In genomic region chr11:79686501-79687121, GRCm38 (mm10) we compare ENCODE assay signal across 8 mouse cellular contexts.
DNase-seq lines count a peak whose midpoint lies in the region; ATAC-seq and TF ChIP-seq lines count a peak whose summit lies in the region.

No protein-coding gene starts in this region.

- no peak overlapping the region for H3K27ac ChIP-seq in heart, embryonic 12.5 days (ENCODE audit: poor library complexity, severe bottlenecking)
- H3K27ac ChIP-seq in embryonic facial prominence, embryonic 10.5 days (replicated peaks), result 0 out of 2 replicates have a peak overlapping the region, but pooled peaks have one; percentile 22
- H3K27ac ChIP-seq in limb, embryonic 14.5 days (replicated peaks; ENCODE audit: low read depth, low read length), result no peak overlapping the region

- no peak overlapping the region for H3K9ac ChIP-seq in heart, embryonic 12.5 days
- no peak overlapping the region for H3K9ac ChIP-seq in limb, embryonic 14.5 days (ENCODE audit: low read depth, low read length, severe bottlenecking)

- no peaks in the 10 kb centered on the region for H3K9me3 ChIP-seq in heart, embryonic 12.5 days (replicated peaks)
- H3K9me3 ChIP-seq in embryonic facial prominence, embryonic 10.5 days, result no peaks in the 10 kb centered on the region
- no peaks in the 10 kb centered on the region for H3K9me3 ChIP-seq in limb, embryonic 14.5 days (ENCODE audit: control insufficient read depth, low read length)

- no peaks in the 10 kb centered on the region for H3K27me3 ChIP-seq in heart, embryonic 12.5 days (replicated peaks)
- H3K27me3 ChIP-seq in embryonic facial prominence, embryonic 10.5 days (replicated peaks; ENCODE audit: low read depth, poor library complexity, severe bottlenecking), result no peaks in the 10 kb centered on the region
- no peaks in the 10 kb centered on the region for H3K27me3 ChIP-seq in limb, embryonic 14.5 days (ENCODE audit: control insufficient read depth, insufficient read depth, low read length)

- DNase-seq in heart, adult 11 months, result peak; percentile 96
- peak; percentile 91 for DNase-seq in embryonic facial prominence, embryonic 10.5 days (ENCODE audit: low spot score)
- peak; percentile 78 for DNase-seq in heart, adult 8-10 months (ENCODE audit: low spot score)
- DNase-seq in kidney, adult 9 months, result peak; percentile 94
- DNase-seq in limb, embryonic 14.5 days (ENCODE audit: low spot score), result peak; percentile 90
- DNase-seq in monocyte, adult 2 months (ENCODE audit: low read depth in 1 of 2, low spot score in 2 of 2), result peak; percentile 56 to 86
- peak; percentile 67 to 81 for DNase-seq in spleen, postnatal 14 days (ENCODE audit: low spot score in 2 of 2)

- no peaks in the 10 kb centered on the region for H3K36me3 ChIP-seq in heart, embryonic 12.5 days
- H3K36me3 ChIP-seq in embryonic facial prominence, embryonic 10.5 days (replicated peaks), result peaks cover 72% of the 10 kb centered on the region
- H3K36me3 ChIP-seq in limb, embryonic 14.5 days (ENCODE audit: control insufficient read depth, insufficient read depth, low read length), result peaks cover 30% of the 10 kb centered on the region

- no peak; the same call in 1 of the 2 replicates for ATAC-seq in heart, embryonic 12.5 days (ENCODE audit: insufficient number of reproducible peaks, low FRiP score)
- ATAC-seq in limb, embryonic 14.5 days (ENCODE audit: low FRiP score, low read depth), result peak; percentile 81

- WGBS in heart, embryonic 12.5 days, result 59% methylated on average over 26 of the region's 26 CpGs
- 67% methylated on average over 26 of the region's 26 CpGs for WGBS in embryonic facial prominence, embryonic 10.5 days
- 72% methylated on average over 25 of the region's 26 CpGs for WGBS in limb, embryonic 14.5 days

- no peak overlapping the region for H3K4me2 ChIP-seq in heart, embryonic 12.5 days
- no peak overlapping the region for H3K4me2 ChIP-seq in limb, embryonic 14.5 days (replicated peaks; ENCODE audit: low read depth, low read length, severe bottlenecking)

- TF ChIP-seq POLR2A in limb, embryonic 14.5 days (IDR thresholded peaks at IDR 0.05; ENCODE audit: borderline replicate concordance, extremely low read depth, insufficient read depth, insufficient read length), result no peak

- H3K4me1 ChIP-seq in heart, embryonic 12.5 days (replicated peaks), result 0 out of 2 replicates have a peak, but pooled peaks cover 6% of the 10 kb centered on the region
- no peaks in the 10 kb centered on the region; the same call in 1 of the 2 replicates for H3K4me1 ChIP-seq in embryonic facial prominence, embryonic 10.5 days
- no peaks in the 10 kb centered on the region for H3K4me1 ChIP-seq in limb, embryonic 14.5 days (ENCODE audit: control insufficient read depth, insufficient read depth, low read length)

- no peak overlapping the region for H3K4me3 ChIP-seq in heart, embryonic 12.5 days
- no peak overlapping the region for H3K4me3 ChIP-seq in embryonic facial prominence, embryonic 10.5 days
- no peak overlapping the region for H3K4me3 ChIP-seq in limb, embryonic 14.5 days (replicated peaks; ENCODE audit: low read length)
